Mouse (Mus musculus): ENCODE measurements at regions not wholly inside any gene's neighbourhood (a gene's known extent, or its start where the extent isn't known, plus 50 kb on each side); places are given as distances from the start of the nearest gene placed in this dataset.

DNA sequence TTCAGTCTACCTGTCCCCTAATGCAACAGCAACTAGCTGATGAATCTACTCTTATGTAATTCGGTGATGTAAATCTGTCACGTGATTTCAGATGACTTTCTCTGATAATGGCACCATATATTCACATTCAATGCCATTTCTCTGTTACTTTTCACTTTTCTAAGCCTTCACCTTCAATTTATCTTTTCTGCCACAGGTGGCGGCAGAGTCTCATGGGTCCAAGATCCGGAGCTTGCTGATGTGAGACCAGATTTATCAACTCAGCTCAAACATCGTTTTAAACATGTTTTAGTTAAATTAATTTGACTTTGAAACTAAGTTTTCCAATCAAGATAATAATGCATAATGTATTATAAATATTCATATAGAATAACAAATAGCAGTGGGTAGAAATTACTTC lies 148.4 kb upstream of the Cadm2 start:
- H3K27me3 ChIP-seq (replicated peaks): no peaks in the 10 kb centered on the region
- 39% methylated on average over 5 of the region's 5 CpGs for WGBS
- no peak overlapping the region for H3K4me2 ChIP-seq
- H3K4me1 ChIP-seq: no peaks in the 10 kb centered on the region
- H3K36me3 ChIP-seq: no peaks in the 10 kb centered on the region
- ATAC-seq (ENCODE audit: insufficient read depth, low FRiP score, low read depth): no peak
- H3K27ac ChIP-seq: no peak overlapping the region
- H3K9me3 ChIP-seq: no peaks in the 10 kb centered on the region
- no peak overlapping the region for H3K9ac ChIP-seq
- no peak overlapping the region for H3K4me3 ChIP-seq (replicated peaks)

DNA sequence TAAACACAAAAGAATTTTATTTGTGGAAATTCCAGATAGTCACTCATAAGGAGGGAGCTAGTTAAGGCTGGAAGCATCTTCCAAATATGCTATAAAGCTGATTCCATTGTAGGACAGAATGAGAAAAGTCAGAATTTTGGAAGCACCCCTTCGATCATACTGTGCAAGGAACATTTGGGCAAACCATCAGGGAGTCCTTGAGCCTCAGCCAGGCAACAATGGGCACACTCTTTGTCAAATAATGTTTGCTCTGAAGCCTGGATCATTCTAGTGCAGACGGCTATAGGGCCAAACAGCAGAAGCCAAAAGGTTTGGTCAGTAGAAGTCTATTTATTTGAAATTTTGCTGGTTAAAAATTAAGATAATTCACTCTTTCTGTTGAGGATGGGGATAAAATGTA lies 114.7 kb upstream of the Cadm2 start:
- H3K27me3 ChIP-seq (replicated peaks): no peaks in the 10 kb centered on the region
- no peaks in the 10 kb centered on the region for H3K4me1 ChIP-seq
- no peak overlapping the region for H3K9ac ChIP-seq
- H3K27ac ChIP-seq: no peak overlapping the region
- H3K36me3 ChIP-seq: no peaks in the 10 kb centered on the region
- H3K4me2 ChIP-seq: no peak overlapping the region
- no peaks in the 10 kb centered on the region for H3K9me3 ChIP-seq
- H3K4me3 ChIP-seq (replicated peaks): no peak overlapping the region
- no peak for ATAC-seq (ENCODE audit: insufficient read depth, low FRiP score, low read depth)
- 70% methylated on average over 2 of the region's 2 CpGs for WGBS

DNA sequence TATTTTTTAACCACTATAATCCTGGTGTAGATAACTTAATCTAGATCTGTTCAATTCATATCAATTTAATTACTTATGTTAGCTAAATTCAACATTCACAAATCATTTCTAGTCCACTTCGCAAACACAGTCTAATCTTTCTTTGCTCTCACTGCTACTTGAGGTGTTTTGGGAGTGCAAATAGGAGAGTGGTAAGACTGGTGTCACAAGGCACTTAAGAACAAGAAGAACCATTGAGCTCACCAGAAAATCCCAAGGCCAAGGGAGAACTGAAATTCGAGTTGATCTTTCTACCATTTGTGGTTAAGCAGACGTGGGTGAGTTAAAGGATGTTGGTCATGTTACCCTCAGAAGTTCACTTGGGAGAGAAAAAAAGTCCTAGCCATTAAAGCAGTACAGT lies 77.9 kb upstream of the Cadm2 start:
- Histone ChIP-seq H3K4me3 (replicated peaks) (no peak overlapping the region), H3K4me2 (no peak overlapping the region), H3K4me1 (no peaks in the 10 kb centered on the region), H3K27me3 (replicated peaks) (no peaks in the 10 kb centered on the region), H3K27ac (no peak overlapping the region), H3K36me3 (no peaks in the 10 kb centered on the region), H3K9ac (no peak overlapping the region), H3K9me3 (no peaks in the 10 kb centered on the region)
- peak; percentile 60; the same call in 1 of the 2 replicates for ATAC-seq (ENCODE audit: insufficient read depth, low FRiP score, low read depth)
- WGBS: 45% methylated on average over 3 of the region's 3 CpGs
